Mouse (Mus musculus) c-Kit-negative CD71-positive TER-119-positive erythroid progenitor cells, embryonic 14.5 days (primary cell): ENCODE data around the gene Gm10681.
"Not testable (repeated sequence)": the region's sequence is repeated elsewhere in the genome, so short reads cannot be mapped to it uniquely, and the experiment has no call there.

ENCODE experiments used
- DNase-seq: peaks from one replicate; pipeline ENCODE4 v3.0.0-alpha.2; 2013; ENCODE audit warnings: low read depth, low spot score

Gm10681 gene

DNA sequence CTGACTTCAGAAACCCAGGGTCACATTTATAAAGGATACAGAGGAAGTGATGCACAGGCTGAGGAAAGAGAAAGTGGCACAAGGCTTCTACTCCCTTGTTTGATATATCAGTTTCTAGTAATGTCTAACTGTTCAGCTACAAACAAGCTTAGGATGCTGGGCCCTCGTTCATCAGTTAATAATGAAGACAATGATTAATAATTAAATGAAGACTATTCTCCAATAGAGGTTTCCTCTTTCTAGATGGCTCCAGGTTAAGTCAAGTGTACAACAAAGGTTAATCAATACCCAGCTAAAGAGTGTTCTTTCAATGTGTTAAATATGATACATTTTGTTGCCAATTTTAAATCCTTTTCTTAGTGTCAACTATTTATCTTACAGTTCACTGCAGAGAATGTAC, 78.2 kb downstream of the Gm10681 start, which contains the start of gene Hsd3b4:
TSS of gene Hsd3b4 (minus strand) at position 101 of the 400 bp plus-strand sequence.
- DNase-seq: not testable (repeated sequence)

DNA sequence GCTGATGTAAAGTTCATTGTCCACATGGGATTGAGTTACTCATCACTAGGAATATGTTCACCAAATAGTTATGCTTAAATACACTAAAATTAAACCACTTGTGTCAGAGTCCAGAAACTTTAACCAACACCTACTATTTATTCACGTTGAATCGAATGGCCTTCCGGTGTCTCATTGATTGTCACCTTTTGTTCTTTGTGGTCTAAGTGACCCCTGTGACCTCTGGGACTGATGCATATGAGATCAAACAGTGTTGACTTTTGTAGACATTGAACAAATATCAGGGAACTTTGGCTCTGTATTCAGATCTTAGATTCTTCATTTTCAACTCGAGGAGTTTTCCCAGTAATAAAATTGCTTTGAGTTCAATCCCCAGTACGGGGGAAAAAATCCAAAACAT, 81.4 kb downstream of the Gm10681 start:
- DNase-seq: not testable (repeated sequence)
